Mouse (Mus musculus) hindbrain, embryonic 14.5 days (tissue): ENCODE data around the gene Timp3. TPM values are rescaled to one million over a fixed set of nuclear protein-coding genes. Genes with fewer than 3 reads are reported as not detected.

Experiments used
- ATAC-seq: fragments of 200-750 bp; cut with Nextera tagmentation; 2 replicates; pipeline ENCODE4 v1.8.0; 2017; ENCODE audit warnings: moderate number of reproducible peaks, mild to moderate bottlenecking, moderate TSS enrichment, moderate library complexity; ENCODE audit not compliant: low FRiP score
- DNase-seq: peaks from one replicate; pipeline ENCODE4 v3.0.0-alpha.2; 2015; ENCODE audit warnings: low spot score
- H3K27ac ChIP-seq: fragments of 300-500 bp; sonication (generic); 2 replicates; pipeline ENCODE4 v1.5.1; 2014; ENCODE audit warnings: mild to moderate bottlenecking, moderate library complexity
- H3K27me3 ChIP-seq: fragments of 300-500 bp; sonication (generic); 2 replicates; pipeline ENCODE4 v1.6.1; 2014; ENCODE audit warnings: mild to moderate bottlenecking, low read length, mixed read lengths; ENCODE audit not compliant: control insufficient read depth, insufficient read depth
- H3K36me3 ChIP-seq: fragments of 300-500 bp; sonication (generic); replicated peaks from 2 replicates; pipeline ENCODE4 v1.6.1; 2014; ENCODE audit not compliant: control insufficient read depth, insufficient read depth
- H3K4me1 ChIP-seq: fragments of 300-500 bp; sonication (generic); replicated peaks from 2 replicates; pipeline ENCODE4 v1.6.1; 2014; ENCODE audit warnings: antibody characterized with exemption, low read length, mixed read lengths; ENCODE audit not compliant: control insufficient read depth, insufficient read depth
- H3K4me2 ChIP-seq: fragments of 300-500 bp; sonication (generic); replicated peaks from 2 replicates; pipeline ENCODE4 v1.6.1; 2014; ENCODE audit warnings: mild to moderate bottlenecking, moderate library complexity
- H3K4me3 ChIP-seq: fragments of 300-500 bp; sonication (generic); replicated peaks from 2 replicates; pipeline ENCODE4 v1.5.1; 2014; ENCODE audit warnings: mild to moderate bottlenecking, low read length
- H3K9ac ChIP-seq: fragments of 300-500 bp; sonication (generic); 2 replicates; pipeline ENCODE4 v1.6.1; 2014
- H3K9me3 ChIP-seq: fragments of 300-500 bp; sonication (generic); 2 replicates; pipeline ENCODE4 v1.6.1; 2016; ENCODE audit warnings: low read length; ENCODE audit not compliant: control insufficient read depth
- WGBS: fragments of 180-500 bp; shearing (Covaris S2); extraction: QIAGEN DNeasy Blood & Tissue Kit; methylation state at CpG from one replicate; pipeline ENCODE4 v1.1.7; 2014; 5-methylcytosine and 5-hydroxymethylcytosine counted together
- polyA plus RNA-seq: library from polyadenylated mRNA; unstranded; fragments of >200 nt; fragmentation: Nextera tagmentation; extraction: Ambion mirVana; gene quantifications from 2 replicates; pipeline ENCODE4 v1.2.1, GENCODE M21; 2014

Gene Timp3
- polyA plus RNA-seq, 1 experiment from 2014 or later, result 45.1 TPM

DNA sequence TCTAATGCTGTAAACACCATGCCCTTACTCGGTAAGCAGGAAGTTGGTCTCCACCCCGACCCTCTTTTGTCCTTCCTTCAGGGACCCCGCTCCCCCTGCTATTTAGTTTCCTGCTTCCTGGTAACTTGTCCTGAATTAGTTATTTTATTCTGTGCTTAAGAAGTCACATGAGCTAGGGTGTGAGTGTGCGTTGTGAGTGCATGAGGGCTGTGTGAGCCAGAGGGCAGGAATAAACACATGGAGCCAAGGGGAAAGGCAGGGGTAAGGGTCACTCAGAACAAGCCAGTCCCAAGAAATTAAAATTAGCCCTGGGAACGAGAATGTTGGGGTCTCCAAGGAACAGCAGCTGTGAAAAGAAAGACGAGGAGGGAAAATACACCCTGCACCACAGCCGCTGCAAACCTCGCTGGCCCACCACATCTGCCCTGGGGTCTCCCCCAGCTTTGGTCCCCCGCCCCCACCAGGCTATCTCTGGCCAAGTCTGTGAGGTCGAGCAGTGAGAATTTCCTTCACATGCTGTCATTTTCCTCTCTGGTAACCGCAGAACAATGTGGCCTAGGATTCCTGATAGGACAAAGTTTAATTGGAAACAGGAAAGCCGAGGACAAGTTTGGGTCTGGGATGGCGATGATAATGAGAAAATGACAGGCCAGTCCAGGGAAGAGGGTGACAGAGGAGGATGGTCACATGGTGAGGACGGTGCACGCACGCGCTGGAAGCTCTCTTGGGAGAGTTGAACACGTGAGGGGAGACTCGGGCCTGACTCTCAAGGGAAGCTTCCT is 26.6 kb upstream of the Timp3 start:
- Histone ChIP-seq H3K36me3 (no peaks in the 10 kb centered on the region), H3K4me1 (no peaks in the 10 kb centered on the region), H3K4me2 (no peak overlapping the region), H3K4me3 (no peak overlapping the region), H3K27ac (no peak overlapping the region), H3K27me3 (no peaks in the 10 kb centered on the region), H3K9ac (no peak overlapping the region), H3K9me3 (no peaks in the 10 kb centered on the region)
- WGBS, result 71% methylated on average over 19 of the region's 19 CpGs
- ATAC-seq, result no peak
- no peak for DNase-seq

DNA sequence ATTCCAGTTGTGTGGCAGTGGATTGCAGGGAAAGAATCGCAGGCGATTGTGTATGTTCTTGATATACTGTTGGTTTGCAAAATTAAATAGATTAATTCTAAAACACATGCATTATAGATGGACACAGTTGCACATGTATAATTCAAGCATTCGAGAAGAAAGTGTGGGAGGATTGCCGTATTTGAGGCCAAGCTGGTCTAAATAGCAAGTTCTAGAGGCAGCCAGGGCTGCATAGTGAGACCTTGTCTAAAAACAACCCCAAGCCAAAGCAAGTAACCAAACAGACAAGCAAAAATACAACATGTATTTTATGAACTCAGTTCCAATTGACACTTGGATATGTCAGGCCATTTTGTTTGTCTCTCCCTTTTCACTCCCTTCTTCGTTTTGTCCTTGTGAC is 24.6 kb upstream of the Timp3 start:
- DNase-seq (no peak), ATAC-seq (no peak)
- Histone ChIP-seq H3K27ac (no peak overlapping the region), H3K27me3 (no peaks in the 10 kb centered on the region), H3K4me2 (no peak overlapping the region), H3K9me3 (no peaks in the 10 kb centered on the region), H3K36me3 (no peaks in the 10 kb centered on the region), H3K4me3 (no peak overlapping the region), H3K4me1 (no peaks in the 10 kb centered on the region), H3K9ac (no peak overlapping the region)
- 89% methylated on average over 5 of the region's 5 CpGs for WGBS

- DNase-seq (no peak), ATAC-seq (no peak)
- H3K27ac ChIP-seq, result no peak overlapping the region
- H3K4me3 ChIP-seq, result no peak overlapping the region
- no peak overlapping the region for H3K9ac ChIP-seq
- no peaks in the 10 kb centered on the region for H3K36me3 ChIP-seq
- no peaks in the 10 kb centered on the region for H3K27me3 ChIP-seq
- 90% methylated on average over 5 of the region's 5 CpGs for WGBS
- H3K4me1 ChIP-seq, result no peaks in the 10 kb centered on the region
- H3K4me2 ChIP-seq, result no peak overlapping the region
- no peaks in the 10 kb centered on the region for H3K9me3 ChIP-seq
Observed at GRCm38 (mm10) chr10:86277327-86277726, 22.8 kb upstream of the Timp3 start.

DNA sequence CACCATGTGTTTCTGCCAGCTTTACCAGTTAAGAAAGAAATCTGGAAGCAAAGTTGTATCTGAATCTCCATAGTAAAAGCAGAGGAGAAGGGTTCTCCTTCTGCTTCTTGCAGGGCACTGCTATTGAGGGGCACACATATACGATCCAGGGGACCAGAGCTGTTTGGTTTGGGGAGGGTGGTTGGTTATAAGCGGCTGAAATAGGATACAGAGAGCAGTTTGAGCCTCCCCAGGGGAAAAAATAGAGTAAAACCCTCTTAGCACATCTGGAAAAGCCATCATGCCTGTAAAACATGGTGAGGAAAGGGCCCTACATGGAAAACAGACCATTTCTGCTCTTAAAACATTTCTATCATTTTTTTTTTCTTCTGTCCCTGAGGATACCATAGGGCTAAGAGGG is 21.7 kb upstream of the Timp3 start:
- H3K9me3 ChIP-seq, result no peaks in the 10 kb centered on the region
- no peaks in the 10 kb centered on the region for H3K4me1 ChIP-seq
- WGBS, result 82% methylated on average over 2 of the region's 2 CpGs
- no peak overlapping the region for H3K4me2 ChIP-seq
- H3K27ac ChIP-seq, result no peak overlapping the region
- DNase-seq (no peak), ATAC-seq (no peak)
- no peak overlapping the region for H3K9ac ChIP-seq
- H3K4me3 ChIP-seq, result no peak overlapping the region
- H3K27me3 ChIP-seq, result no peaks in the 10 kb centered on the region
- no peaks in the 10 kb centered on the region for H3K36me3 ChIP-seq

- Histone ChIP-seq H3K4me3 (no peak overlapping the region), H3K9ac (no peak overlapping the region), H3K4me1 (no peaks in the 10 kb centered on the region), H3K27ac (no peak overlapping the region), H3K4me2 (no peak overlapping the region), H3K27me3 (no peaks in the 10 kb centered on the region), H3K9me3 (no peaks in the 10 kb centered on the region), H3K36me3 (no peaks in the 10 kb centered on the region)
- 93% methylated on average over 7 of the region's 7 CpGs for WGBS
- no peak for DNase-seq
- ATAC-seq, result no peak
Observed at GRCm38 (mm10) chr10:86279579-86280168, 20.5 kb upstream of the Timp3 start.

GRCm38 (mm10) chr10:86281238-86281637 is 18.9 kb upstream of the Timp3 start:
- ATAC-seq (no peak), DNase-seq (no peak)
- WGBS, result 87% methylated on average over 8 of the region's 8 CpGs
- Histone ChIP-seq H3K4me2 (no peak overlapping the region), H3K4me3 (no peak overlapping the region), H3K9me3 (no peaks in the 10 kb centered on the region), H3K27me3 (no peaks in the 10 kb centered on the region), H3K4me1 (no peaks in the 10 kb centered on the region), H3K9ac (no peak overlapping the region), H3K36me3 (no peaks in the 10 kb centered on the region), H3K27ac (no peak overlapping the region)

DNA sequence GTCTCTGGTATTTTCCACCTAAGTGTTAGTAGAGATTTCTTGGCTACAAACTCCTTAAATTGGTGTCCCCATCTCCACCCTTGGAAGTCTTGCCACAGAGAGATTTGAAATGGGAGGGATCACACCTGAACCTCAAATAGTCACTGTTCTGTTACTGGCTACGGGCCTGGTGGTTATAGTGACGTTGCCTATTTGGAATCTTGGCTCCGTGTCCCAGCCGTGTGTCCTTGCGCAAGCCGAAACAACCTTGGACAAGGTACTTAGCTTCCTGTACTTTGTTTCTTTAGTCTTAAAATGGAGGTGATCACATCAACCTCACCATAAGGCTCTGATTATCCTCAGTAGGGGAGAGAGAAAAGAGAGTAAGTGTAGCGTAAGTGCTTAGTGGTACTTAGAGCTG is 13.7 kb upstream of the Timp3 start:
- no peak for ATAC-seq
- Histone ChIP-seq H3K9ac (no peak overlapping the region), H3K4me2 (no peak overlapping the region), H3K27ac (no peak overlapping the region), H3K27me3 (no peaks in the 10 kb centered on the region), H3K9me3 (no peaks in the 10 kb centered on the region), H3K4me1 (no peaks in the 10 kb centered on the region), H3K36me3 (no peaks in the 10 kb centered on the region), H3K4me3 (no peak overlapping the region)
- 96% methylated on average over 7 of the region's 7 CpGs for WGBS
- DNase-seq, result no peak

- WGBS, result 80% methylated on average over 8 of the region's 8 CpGs
- no peak overlapping the region for H3K27ac ChIP-seq
Observed at GRCm38 (mm10) chr10:86290109-86290771, 9.9 kb upstream of the Timp3 start.

GRCm38 (mm10) chr10:86293880-86294279 is 6.3 kb upstream of the Timp3 start:
- 83% methylated on average over 1 of the region's 1 CpGs for WGBS
- no peak for ATAC-seq
- no peak for DNase-seq
- no peak overlapping the region for H3K4me2 ChIP-seq
- no peaks in the 10 kb centered on the region for H3K36me3 ChIP-seq
- H3K4me1 ChIP-seq, result 0 out of 2 replicates have a peak, but pooled peaks cover 6% of the 10 kb centered on the region
- no peak overlapping the region for H3K27ac ChIP-seq
- no peak overlapping the region for H3K4me3 ChIP-seq
- no peaks in the 10 kb centered on the region for H3K9me3 ChIP-seq
- H3K27me3 ChIP-seq, result no peaks in the 10 kb centered on the region
- H3K9ac ChIP-seq, result no peak overlapping the region

More at GRCm38 (mm10) chr10:86290109-86290771, 9.9 kb upstream of the Timp3 start:
- Histone ChIP-seq H3K36me3 (no peaks in the 10 kb centered on the region), H3K4me1 (no peaks in the 10 kb centered on the region), H3K9me3 (no peaks in the 10 kb centered on the region), H3K27me3 (no peaks in the 10 kb centered on the region), H3K4me2 (no peak overlapping the region), H3K9ac (no peak overlapping the region), H3K4me3 (no peak overlapping the region)
- ATAC-seq, result no peak
- DNase-seq, result no peak
